Mouse (Mus musculus) adrenal gland, adult (tissue): ENCODE results near the gene Inpp5a.

ENCODE experiments used
- DNase-seq, 2 experiments: peaks; one replicate each; pipeline ENCODE4 v3.0.0; 2022 to 2023; ENCODE audit warnings: low spot score in 1 of 2; ENCODE audit not compliant: inconsistent age in 2 of 2

Inpp5a gene

DNA sequence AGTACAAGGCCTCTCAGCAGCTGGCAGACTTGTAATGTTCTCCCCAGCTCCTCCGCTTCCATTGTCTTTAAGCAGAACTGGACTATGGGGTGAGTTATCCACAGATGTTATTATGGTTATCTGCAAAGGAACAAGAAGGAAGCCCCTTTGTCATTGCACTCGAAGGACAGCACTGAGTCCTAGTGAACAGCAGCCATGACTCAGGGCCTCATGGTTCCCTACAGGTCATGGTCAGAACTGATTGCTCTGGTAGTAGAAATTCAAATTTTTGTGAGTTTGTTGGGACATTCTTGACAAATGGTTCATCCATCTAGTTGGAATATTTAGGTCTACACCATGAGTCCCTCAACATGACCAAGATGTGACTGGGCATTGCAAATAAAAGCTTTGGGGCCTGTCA is 81.6 kb downstream of the Inpp5a start:
- DNase-seq = peak; percentile 70 to 83

DNA sequence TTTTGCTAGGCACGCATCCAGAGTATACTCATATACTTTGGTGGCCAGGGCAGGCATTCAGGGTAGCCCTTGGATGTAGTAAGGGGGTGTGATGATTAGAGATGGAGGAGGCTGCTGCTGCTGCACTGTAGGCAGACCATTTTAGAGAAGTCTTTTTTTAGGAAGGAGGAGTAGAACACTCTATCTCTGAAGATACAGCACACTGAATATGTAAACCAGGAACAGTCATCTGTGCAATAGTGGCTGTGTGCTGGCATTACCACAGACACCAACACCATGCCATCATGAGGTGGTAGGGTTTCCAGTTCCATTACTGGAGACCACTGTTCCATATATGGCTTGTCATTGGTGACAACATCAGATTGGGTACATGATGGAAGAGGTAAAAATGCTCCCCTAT is 83.1 kb downstream of the Inpp5a start:
- no peak for DNase-seq

DNA sequence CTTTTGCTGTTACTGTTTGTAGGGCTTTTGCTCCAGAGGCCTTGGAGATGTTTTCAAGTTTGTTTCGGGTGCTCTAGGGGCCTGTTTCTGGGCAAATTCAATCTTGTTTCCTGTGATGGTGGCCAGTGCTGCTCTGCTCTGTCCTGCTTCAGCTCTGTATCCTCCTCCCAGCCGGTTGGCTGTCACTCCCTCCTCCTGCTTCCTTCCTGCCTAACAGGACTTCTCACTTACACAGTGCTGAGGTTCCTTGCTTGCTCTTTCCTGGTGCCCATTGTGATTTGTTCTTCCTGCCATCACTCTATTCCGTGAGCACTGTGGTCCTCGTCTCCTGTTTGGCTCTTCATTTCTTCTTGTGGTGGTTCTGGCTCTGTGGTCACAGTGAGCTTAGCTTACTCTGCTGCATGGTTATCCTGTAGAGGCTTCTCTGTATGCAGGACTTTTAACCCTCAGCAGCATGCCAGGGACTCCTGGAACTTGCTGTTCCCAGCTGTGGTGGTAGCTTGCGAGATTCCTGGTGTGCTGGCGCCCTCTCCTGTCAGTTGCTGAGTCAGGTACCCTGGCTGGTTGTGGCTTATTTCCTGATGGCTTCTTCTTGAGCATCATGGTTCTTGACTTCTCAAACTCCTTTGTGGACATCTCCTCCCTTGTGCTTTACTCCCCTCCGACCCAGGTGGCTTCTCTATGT is 84.1 kb downstream of the Inpp5a start:
- peak; percentile 87 to 96 for DNase-seq

DNA sequence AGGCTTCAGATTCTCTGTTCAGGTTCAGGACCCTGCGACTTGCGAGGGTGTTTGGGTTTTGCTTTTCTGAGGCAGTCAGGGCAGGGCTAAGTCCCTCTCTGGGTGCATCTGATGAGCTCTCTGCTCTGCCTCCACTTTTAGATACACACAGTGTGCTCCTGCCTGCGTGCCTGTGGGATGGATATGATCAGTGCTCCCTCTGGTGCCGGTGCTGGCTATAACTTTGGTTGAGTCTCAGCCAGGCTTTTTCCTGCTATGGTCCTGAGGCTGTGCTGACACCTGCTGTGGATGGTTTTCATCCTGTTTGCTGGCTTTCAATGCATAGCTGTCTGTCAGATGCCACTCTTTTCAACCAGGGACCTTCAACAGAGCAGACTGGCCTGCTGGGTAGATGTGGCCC is 87.0 kb downstream of the Inpp5a start:
- peak in 1 of 2 experiments; percentile 61 for DNase-seq

DNA sequence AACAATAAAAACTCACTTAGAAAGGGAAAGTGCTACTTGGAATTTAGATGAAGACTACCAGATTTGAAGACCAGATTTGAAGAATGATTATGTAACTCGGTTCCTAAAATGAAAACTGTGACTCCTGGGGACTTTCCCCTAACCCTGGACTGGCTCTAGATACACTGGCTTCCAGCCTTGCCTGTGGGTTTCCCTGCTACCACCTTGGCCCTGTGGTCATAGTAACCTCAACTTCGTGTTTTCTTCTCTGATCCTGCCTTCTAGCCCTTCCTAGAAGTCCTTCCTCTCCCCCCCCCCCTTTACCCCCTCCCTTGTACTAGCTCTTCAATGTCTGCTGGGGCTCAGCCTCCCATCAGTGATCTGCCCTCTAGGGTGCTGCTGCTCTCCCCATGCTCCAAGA is 87.8 kb downstream of the Inpp5a start:
- no peak for DNase-seq

DNA sequence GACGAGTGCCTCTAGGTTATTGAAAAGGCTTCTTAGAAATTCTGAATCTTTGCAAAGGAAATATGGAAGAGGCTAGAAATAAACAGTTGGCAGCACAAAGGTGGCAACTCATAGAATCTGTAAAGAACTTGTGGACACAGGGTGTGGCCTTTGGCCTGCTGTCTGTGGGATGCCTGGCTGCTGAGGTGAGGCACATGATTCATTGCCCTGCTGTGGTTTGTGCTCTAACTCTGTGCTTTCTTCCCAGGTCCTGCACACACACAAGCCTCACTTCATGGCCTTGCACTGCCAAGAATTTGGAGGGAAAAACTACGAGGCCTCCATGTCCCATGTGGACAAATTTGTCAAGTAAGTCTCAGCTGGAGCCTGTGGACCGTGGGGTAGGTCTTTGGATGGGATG is 88.8 kb downstream of the Inpp5a start:
- DNase-seq = no peak

DNA sequence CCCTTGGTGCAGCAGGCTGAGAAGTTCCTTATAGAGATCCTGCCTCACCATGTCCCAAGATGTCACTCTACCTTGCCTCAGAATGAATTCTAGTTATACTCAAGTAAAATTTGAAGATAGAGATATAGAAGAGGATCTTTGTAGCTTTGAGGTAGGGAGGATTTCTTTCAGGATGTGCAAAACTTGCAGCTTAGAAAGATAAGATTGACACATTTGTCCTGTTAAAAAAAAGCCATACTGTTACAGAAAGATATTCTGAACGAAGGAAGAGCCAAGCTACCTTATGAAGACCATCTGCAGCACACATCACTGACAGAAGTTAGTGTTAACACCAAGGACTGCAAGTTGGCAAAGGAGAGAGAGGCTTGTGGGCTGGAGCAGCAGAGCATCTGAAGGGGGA is 90.2 kb downstream of the Inpp5a start:
- DNase-seq = no peak

DNA sequence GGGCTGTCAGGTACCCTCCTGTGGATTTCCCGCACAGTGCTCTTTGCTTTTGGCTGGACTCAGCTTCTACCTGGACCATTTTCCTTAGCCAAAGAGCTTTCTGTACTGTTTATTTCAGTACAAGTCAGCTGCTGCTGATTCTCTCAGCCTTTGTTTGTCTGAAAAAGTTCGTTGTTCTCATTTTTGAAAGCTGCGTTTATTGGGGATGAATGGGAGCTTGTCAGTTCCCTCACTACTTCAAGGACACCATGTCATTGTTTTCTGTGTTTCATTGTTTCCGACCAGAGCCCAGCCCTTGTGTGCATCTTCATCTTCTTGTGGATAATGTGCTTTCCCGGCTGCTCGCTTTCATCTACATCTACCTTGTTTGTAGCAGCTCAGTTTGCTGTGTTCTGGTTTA is 90.7 kb downstream of the Inpp5a start:
- DNase-seq = no peak

DNA sequence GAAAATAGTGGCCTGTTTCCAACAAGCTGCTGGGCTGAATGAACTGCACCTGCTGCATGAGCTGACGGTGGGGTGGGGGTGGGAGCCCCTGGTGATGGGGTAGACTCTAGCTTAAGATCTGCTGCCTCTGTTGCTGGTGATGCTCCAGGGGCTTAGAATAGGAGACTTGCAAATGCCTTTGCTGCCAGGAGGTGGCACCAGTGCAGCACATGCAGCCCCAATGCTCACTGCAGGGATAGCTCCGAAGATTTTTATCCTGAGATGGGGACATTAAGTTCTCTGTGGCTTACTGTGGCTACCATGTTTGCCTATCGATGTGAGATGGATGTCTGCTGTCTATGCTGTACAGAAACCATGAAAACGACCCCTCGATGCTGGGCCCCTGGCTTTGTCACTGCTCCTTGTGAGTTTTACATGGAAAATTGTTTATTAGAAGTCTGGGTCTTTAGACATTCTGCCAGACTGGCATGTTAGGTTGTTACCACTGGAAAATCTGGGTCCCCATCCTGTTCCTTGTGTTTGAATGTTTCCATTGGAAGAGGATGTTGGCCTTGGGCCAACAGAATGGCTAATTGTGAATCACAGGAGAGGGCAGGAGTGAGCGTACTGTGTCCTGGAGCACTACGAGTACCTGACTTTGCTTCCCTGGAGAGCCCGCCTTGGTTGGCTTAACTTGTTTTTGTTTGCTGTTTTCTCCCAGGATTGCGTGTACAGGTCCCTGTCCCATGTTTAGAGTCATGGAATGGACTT is 95.5 kb downstream of the Inpp5a start:
- DNase-seq = peak; percentile 56 to 80

DNA sequence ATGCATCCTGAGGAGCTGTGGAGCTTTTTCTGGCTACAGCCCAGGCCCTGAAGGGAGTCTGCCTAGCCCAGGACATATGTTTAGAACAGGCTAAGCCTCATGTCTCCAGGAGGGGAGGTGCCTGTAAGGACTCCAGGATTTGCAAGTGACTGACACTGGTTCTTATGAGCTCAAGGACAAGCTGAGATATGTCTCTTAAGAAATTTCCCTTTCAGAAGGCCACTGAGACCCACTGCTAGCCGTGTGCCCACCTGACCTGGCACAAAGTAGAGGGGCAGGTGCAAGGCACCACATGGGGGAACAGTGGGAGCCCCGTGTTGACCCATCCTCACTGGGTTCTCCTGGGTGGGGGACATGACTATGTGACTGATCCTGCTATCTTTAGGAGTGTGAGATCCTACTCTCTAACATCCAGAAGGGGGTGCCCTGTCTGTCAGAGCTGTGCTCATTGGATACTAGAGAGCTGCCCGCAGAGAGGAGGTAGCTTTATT is 100.9 kb downstream of the Inpp5a start:
- no peak for DNase-seq

DNA sequence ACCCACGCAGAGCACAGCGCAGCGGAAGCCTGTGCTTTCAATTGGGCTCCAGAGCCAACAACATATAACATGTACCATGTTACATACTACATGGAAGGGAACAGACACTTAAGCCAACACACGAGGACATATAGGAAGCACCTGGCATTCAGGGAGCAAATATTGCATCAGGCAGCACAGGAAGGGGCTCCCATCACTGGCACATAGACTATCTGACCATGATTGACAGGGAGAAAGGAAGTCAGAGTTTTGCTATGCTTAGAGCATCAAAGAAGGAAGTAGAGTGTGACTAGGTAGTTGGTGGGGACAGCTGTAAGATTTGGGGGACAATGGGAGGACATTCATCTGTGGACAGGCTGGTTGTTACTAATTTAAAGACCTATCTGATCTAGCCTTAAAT is 103.4 kb downstream of the Inpp5a start:
- no peak for DNase-seq

DNA sequence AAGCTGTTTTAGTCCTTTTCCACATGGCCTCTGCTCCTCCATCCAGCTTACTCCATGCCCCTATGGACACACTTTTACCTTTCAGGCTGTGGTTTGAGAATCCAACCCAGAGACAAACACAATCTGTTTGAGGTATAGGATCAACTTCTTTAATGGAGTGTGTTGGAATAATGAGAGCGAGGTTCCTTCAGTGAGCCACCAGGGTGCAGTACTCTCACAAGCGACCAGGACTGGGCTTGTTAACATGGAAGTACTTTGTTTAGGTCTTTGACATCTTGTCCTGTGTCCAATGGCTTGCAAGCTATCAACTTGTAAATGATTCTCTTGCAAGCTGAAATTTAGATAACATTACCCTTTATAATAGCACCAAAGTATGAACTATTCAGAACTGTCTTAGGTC is 104.0 kb downstream of the Inpp5a start:
- DNase-seq = peak in 1 of 2 experiments; percentile 52

DNA sequence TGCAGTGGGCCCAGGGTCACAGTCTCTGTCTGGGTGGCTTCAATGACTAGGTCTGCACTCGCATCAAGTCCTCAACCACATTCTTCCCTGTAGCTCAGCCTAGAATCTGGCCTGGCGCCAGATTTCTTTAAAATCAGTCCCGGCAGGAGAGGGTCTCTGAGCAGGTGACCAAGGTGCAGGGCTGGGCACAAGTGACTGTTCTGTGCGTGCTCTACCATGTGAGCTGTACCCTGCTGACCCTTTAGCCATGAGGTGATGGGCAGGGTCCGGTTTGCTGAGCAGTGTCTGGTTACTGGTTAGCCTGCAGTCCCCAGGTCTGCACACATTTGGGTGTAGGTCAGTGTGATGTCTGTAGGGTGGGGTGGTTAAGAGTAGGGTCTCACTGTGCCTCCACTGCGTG is 106.9 kb downstream of the Inpp5a start:
- no peak for DNase-seq

DNA sequence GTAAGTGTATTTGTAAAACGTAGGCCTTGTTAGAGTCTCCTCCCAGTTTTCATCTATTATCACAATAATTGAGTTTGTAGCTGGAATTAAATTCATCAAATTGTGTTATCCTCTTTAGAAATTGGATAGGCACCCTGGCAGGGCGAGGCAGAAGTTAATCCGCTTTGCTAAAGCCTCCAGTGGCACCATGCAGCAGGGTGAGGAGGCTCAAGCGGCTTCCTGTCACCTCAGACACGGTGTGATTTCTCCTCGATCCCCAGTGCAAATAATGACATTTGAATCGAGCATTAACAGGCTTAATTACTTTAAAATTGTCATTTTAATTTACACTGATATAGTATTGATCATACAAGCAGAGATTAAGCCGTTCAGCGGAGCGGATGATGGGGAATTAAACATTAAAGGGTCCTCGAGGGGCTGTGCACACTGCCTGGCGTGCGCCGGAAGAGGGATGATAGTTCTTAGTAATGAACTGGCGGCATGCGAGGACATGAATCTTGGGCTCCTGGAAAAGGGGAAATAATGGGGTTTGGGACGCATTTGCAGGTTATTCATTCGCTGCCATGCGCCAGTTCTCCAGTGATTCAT is 109.2 kb downstream of the Inpp5a start:
- no peak for DNase-seq

DNA sequence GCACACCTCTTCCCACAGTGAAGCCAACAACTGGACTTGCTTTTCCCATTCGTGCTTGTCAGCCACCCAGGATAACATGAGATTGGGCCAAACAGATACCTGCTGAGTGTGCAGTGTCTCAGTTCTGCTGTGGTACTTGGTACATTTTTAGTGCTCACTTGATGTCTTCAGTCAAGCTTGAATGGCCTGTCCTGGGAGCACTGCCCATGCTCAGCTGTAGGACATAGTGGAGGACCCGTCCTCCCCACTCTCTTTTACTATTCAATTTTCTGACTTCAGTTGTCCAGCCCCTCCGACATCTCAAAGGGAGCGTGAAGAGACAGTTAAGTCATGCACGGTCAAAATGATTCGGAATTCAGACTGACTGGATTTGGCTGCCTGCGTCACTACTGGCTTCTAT is 115.2 kb downstream of the Inpp5a start:
- DNase-seq = no peak

DNA sequence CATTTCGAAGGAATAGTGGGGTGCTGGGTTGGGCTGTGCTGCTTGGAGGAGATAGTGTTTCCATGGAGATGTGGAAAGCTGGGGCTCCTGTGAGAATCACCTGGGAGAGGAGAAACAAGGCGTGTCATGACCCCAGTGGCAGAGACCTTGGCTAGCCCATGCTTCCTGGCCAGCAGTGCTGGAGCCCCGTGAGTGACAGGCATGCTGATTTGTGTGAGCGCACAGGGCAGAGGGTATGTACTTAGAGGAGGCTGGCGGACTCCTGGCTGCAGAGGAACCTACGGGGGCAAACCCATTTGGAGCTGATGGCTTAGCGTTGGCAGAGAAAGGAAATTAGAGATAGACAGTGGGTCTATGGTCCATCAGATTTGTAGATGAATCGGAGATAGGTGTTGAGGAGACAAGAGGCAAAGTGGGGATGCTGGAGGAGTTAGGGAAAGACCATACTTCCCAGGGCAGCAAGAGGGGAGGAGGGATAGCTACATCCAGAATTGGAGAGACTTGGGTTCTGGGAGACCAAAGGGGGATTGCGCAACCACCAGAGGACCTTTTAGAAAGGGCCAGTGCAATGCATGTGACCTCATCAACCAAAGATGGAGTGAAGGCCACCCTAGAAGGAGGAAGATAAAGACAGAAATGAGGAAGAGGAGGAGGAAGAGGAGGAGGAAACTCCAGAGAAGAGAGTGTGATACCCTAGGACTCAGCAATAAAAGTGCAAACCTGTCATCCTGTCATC is 117.9 kb downstream of the Inpp5a start:
- peak in 1 of 2 experiments; percentile 60 for DNase-seq

DNA sequence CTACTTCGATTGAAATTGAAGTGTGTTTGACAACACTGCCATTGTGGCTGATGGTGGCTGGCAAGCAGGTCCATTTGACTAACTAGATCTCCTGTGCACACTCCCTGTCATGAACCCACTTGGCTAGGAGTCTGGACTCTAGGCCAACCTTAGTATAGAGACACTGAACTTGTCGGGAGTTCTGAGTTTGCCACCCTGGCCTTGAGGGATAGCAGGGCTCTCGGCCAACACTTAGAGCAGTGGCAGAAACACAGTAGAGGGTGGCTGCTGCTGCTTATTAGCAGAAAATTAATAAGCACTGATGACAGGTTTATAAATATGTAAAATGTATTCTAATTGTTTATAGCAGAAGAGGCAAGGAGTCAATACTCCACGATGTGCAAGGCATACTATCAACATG is 120.0 kb downstream of the Inpp5a start:
- peak in 1 of 2 experiments; percentile 66 for DNase-seq

DNA sequence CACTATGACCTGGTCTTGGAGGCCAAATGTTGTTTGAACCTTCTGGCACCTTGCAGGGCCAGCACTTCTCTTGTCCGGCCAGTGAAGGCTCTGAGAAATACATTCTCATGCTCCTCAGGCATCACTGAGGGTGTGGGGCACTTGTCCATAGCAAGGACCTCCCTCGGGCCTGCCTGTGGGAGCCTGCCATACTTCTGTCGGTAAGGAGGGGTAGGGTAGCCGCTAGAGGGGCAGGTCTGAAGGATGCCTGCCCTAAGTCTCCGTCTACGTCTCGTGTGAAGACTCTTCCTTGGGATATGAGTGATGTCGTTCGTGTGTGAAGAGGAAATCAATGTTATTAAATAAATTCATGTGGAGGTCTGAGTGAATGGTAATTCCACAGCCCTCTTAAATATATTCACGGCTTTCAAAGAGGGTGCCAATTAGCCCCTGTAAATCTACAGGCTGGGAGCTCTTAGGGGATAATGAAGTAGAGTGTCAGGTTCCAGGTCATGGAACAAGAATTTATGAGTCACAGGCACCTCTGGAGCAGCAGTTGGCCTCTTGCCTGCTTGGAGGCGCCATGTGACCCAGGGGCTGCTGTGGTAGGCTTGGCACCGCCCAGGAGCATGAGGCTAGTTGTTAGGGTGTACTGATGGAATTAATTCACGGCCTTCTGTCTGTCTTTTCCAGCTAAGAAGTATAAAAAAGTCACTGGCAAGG is 127.2 kb downstream of the Inpp5a start:
- DNase-seq = peak; percentile 77 to 89

DNA sequence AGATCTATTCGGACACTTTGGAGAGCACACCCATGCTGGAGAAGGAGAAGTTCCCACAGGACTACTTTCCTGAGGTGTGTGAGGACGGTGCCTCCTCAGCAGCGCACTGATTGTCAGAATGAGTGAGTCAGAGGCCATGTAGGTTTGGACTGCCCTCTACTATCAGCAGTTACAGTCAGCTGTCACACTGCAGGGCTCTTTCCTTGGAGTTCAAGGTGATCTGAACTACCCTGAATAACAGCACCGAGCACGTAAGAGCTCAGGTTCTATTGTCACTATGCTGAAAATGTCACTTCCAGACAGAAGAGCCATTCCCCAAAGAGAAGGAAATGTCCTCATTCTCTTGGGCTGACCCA is 127.7 kb downstream of the Inpp5a start:
- DNase-seq = no peak

DNA sequence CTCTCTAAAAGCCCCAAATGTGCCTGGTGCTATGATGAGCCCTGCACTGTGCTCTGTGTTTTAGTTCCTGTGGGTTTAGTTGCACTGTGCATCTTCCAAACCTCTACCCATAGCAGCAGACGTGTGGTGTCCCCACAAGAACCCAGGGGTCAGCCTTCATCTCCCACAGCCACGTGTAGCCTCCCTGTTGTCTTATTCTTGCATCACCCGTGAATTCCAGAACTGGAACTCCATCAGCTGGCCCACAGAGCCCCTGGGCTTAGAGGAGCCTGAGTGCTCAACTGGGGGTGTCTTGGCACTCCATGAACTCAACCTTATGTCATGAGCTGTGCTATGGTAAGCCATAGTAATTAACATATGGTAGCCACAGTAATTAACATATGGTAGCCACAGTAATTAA is 129.4 kb downstream of the Inpp5a start:
- DNase-seq = no peak
